Mouse (Mus musculus) erythroblast, embryonic 14.5 days (primary cell): ENCODE results near the gene Ttc30a1. TPM values are rescaled to one million over a fixed set of nuclear protein-coding genes. Genes with fewer than 3 reads are reported as not detected.
"Not testable (repeated sequence)": the region's sequence is repeated elsewhere in the genome, so short reads cannot be mapped to it uniquely, and the experiment has no call there.

ENCODE experiments used
- H3K27me3 ChIP-seq: 2 replicates; pipeline ENCODE4 v1.6.1; 2012; ENCODE audit warnings: inconsistent platforms; ENCODE audit not compliant: control insufficient read depth
- H3K36me3 ChIP-seq: 2 replicates; pipeline ENCODE4 v1.6.1; 2012; ENCODE audit warnings: mild to moderate bottlenecking, inconsistent platforms; ENCODE audit not compliant: control insufficient read depth
- H3K4me1 ChIP-seq: 2 replicates; pipeline ENCODE4 v1.6.1; 2012; ENCODE audit warnings: inconsistent platforms; ENCODE audit not compliant: control insufficient read depth
- H3K4me3 ChIP-seq: replicated peaks from 2 replicates; pipeline ENCODE3; 2012; ENCODE audit warnings: moderate library complexity, mild to moderate bottlenecking, inconsistent platforms
- H3K9me3 ChIP-seq: 2 replicates; pipeline ENCODE4 v1.6.1; 2012; ENCODE audit warnings: low read length, inconsistent platforms, mixed read lengths; ENCODE audit not compliant: control insufficient read depth
- GATA1 ChIP-seq: IDR thresholded peaks from 2 replicates; pipeline ENCODE4 v1.6.1; 2012; ENCODE audit warnings: low read length, inconsistent platforms, mixed read lengths
- TAL1 ChIP-seq: IDR thresholded peaks from 3 replicates; pipeline ENCODE4 v1.6.1; 2012; ENCODE audit warnings: low read length, inconsistent platforms, mixed read lengths
- polyA plus RNA-seq: library from polyadenylated mRNA; stranded (reverse); fragments of >175 nt; gene quantifications from 2 replicates; pipeline ENCODE4 v1.2.3, GENCODE M21; 2012

Gene Ttc30a1
- polyA plus RNA-seq, 1 experiment, result not detected

DNA sequence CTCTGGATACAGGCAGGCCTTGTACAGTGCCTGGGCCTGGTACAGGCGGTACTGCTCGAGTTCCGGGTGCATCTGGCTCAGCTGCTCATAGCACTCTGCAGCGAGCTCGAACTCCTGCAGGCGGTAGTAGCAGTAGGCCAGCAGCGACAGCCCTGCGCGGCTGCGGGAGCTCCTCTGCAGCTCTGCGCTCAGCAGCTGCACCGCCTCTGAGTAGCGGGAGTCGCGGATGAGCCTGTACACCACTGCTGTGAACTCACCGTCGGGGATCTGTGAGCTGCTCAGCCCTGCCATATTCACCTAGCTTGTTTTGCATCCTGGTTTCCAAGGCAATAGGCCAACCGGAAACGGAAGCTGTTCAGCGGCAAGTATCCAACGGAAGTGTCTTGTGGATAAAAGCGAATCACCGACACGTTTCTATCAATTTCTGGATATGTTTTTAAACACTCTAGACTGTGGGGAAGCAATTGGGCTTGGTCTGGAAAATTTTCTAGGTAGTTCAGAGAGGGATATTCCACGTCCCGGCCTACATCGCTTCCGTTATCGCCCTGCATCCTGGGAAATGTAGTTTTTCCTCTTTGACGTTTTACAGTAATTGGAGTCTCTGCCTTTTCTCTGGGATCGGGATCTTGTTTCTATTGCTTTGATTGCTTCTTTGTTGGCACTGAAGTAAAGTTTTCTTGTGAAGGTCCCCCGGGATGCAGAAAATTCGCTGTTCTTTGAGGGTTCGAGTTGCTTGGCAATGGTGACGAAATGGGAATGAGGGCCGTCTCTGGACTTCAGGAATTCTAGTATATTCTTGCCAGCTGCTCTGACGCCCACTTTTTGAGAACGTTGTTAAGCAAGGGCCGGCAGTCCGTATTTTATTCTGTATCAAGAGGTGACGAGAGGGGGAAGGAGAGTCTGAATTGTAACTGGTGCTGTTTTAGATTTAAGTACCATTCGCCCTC is 43.4 kb downstream of the Ttc30a1 start, which contains the start of gene Ttc30b:
Gene Ttc30b, minus strand, starts transcription at position 469 of the 947 bp plus-strand sequence.
- TF ChIP-seq GATA1 (0 out of 2 replicates have a peak, but pooled peaks have one; percentile 10), TAL1 (no peak)
- Histone ChIP-seq H3K9me3 (no peaks in the 10 kb centered on the region), H3K4me3 (peak within 1 kb of the TSS; percentile 80), H3K27me3 (no peaks in the 10 kb centered on the region; the same call in 1 of the 2 replicates), H3K36me3 (no peaks in the 10 kb centered on the region), H3K4me1 (peaks cover 14% of the 10 kb centered on the region)

DNA sequence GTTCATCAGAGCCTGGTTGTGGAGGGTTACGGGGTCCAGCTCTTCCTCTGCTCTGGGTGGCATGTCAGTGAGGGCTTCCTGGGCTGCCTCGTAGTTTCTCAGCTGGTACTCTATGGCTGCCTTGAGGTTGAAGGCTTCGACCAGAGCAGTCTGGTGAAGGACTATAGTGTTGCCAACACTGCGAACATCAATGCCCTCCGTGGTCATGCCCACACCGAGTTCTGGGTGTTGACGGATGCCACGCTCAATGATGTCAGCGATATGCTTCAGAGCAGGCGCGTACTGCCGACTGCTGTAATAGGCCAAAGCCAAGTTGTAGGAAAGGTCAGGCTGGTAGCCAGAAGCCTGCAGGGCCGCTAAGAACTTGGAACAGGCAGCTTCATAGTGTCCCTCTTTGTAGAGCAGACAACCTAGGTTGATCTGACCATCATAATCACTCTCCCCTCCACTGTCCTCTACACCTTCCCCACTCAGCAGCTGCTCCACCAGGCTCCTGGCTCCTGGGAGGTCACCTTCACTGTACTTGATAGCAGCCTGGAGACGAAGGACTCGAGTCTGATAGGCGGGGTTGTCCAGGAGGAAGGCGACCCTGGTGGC is 44.1 kb downstream of the Ttc30a1 start:
- peak overlapping the region; percentile 52 for H3K4me3 ChIP-seq
- not testable (repeated sequence) for H3K27me3 ChIP-seq, H3K9me3 ChIP-seq, H3K36me3 ChIP-seq
- peaks cover 14% of the 10 kb centered on the region for H3K4me1 ChIP-seq

DNA sequence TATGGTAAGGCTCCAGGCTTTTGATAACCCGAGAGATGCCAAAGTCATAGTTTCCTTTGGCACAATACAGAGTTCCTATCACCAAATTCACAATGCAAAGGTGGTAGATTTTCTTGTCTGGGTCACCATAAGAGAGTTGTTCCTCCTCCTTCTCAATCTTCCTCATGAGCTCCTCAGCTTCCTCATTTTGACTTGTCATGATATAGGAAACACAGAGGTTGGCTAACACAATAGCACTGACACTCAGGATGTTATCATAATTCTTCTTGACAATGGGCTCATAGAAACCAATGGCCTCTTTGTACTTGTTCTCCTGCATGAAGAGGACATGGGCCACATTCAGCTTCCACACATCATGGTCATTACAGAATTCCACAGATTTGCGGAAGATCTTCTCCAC is 45.1 kb downstream of the Ttc30a1 start:
- H3K36me3 ChIP-seq, H3K27me3 ChIP-seq, H3K9me3 ChIP-seq, H3K4me3 ChIP-seq: not testable (repeated sequence)
- peaks cover 14% of the 10 kb centered on the region for H3K4me1 ChIP-seq

DNA sequence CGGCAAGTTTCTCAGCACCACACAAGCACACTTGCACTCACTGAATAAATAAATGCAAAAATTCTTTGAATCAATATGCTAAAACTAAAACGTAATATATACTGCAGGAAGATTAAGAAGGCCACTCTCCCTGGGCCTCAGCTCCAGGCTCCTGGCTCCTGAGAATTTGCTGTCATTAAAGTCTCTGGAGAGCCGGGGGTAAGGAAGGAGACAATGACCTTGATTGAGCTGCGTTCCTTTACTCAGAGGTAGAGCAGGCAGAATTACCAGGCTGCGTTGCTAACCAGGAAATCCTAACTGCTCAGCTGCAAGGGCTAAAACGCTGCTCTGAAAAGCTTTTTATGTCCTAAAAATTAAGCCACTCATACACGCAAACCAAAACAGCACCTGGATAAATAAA is 48.2 kb downstream of the Ttc30a1 start:
- Histone ChIP-seq H3K36me3 (peaks cover 15% of the 10 kb centered on the region), H3K4me1 (peaks cover 8% of the 10 kb centered on the region), H3K27me3 (no peaks in the 10 kb centered on the region), H3K4me3 (no peak overlapping the region), H3K9me3 (no peaks in the 10 kb centered on the region)
- TF ChIP-seq TAL1, result no peak
- no peak for TF ChIP-seq GATA1

DNA sequence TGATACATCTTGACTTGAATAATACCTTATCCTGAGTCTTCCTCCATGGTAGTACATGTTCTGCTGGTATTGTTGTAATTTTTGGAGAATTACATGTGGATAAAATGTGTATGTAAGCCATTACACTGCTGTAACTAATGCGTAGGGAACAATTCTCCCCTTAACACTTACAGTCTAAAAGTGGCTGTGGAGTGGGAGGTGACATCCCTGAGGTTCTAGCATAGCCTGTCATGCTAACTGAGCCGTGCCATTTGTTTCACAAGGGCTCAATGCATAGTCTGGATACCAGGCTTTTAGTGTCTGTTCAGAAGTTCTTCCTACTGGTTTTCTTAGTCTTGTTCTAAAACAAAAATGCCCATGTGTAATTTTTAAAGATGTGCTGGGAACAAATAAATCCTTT is 50.8 kb downstream of the Ttc30a1 start:
- Histone ChIP-seq H3K9me3 (no peaks in the 10 kb centered on the region), H3K4me1 (no peaks in the 10 kb centered on the region), H3K27me3 (no peaks in the 10 kb centered on the region), H3K36me3 (peaks cover 27% of the 10 kb centered on the region), H3K4me3 (no peak overlapping the region)
- TF ChIP-seq GATA1 (no peak), TAL1 (no peak)

DNA sequence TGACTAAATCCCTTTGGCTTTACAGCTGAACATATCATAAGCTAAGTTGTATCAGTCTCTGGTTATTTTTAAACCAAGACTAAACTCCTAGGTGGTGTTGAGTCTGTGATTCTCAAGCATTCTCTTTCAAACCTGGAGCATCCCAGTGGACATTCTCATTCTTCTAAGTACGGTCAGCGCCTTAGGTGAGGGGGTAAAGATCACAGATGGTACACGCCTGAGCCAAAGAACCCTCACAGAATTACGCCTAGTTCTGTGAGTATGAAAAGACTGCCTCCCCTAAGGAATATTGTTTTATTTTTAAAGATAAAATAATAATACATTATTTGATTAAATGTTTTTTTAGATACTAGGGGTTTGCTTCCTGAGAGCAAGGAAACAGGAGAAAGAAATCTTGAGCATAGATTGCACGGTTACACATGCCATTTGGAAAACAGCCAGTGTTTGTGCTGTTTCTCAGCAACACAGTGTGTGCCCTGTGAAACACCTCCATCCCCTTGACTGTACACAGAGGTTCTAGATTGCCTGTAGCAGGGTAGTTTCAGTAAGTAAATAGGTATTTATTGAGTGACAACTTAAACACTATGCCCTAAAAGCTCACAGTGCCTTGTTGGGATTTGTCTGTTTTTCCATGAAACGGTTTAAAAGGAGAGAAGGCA is 51.9 kb downstream of the Ttc30a1 start:
- no peaks in the 10 kb centered on the region for H3K4me1 ChIP-seq
- peaks cover 32% of the 10 kb centered on the region for H3K36me3 ChIP-seq
- H3K4me3 ChIP-seq, result no peak overlapping the region
- no peaks in the 10 kb centered on the region for H3K9me3 ChIP-seq
- H3K27me3 ChIP-seq, result no peaks in the 10 kb centered on the region
- no peak for TF ChIP-seq GATA1
- TF ChIP-seq TAL1, result no peak

DNA sequence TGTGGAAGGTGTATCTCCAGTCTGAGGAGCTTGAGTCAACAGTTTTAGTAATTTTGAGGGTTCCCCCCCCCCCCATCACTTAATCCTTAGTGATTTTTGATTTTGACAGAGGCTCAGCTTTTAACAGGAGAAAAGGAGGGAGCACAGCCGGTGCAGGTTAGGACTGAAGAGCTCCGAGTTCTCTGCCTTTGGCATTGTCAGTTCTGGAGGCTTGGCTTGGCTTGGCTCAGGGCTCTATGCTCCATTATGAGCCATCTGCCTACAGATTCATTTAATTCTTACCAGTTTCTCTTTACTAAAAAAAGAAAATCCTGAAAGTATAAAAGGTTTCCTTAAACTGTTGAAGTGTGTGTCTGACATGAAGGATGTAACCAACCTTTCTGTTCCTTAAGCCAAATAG is 52.6 kb downstream of the Ttc30a1 start:
- no peaks in the 10 kb centered on the region for H3K9me3 ChIP-seq
- peaks cover 34% of the 10 kb centered on the region for H3K36me3 ChIP-seq
- H3K4me1 ChIP-seq, result no peaks in the 10 kb centered on the region
- TF ChIP-seq TAL1, result no peak
- H3K4me3 ChIP-seq, result no peak overlapping the region
- H3K27me3 ChIP-seq, result no peaks in the 10 kb centered on the region

Other genes starting within 250 kb of the Ttc30a1 start
- 0.11 and 0.17 TPM in 2 replicates for gene Agps, start 149.8 kb downstream of the Ttc30a1 start, polyA plus RNA-seq
- gene Ttc30b, start 43.4 kb downstream of the Ttc30a1 start, polyA plus RNA-seq, result 0.06 TPM in 1 of 2 replicates, not detected in the other
- not detected in 2 replicates for gene Ttc30a2, start 3.8 kb downstream of the Ttc30a1 start, polyA plus RNA-seq